Mouse (Mus musculus) stomach, postnatal 0 days (tissue): ENCODE data around the gene Ltn1.

Experiments used
- CTCF ChIP-seq: IDR thresholded peaks from 2 replicates; pipeline ENCODE4 v1.5.1; 2016; ENCODE audit warnings: antibody characterized with exemption, low read depth, mild to moderate bottlenecking, moderate library complexity
- EP300 ChIP-seq: optimal IDR thresholded peaks from 2 replicates; pipeline ENCODE3; 2016; ENCODE audit warnings: antibody characterized with exemption

GRCm38 (mm10) chr16:87454419-87455179 lies 22.2 kb upstream of the Ltn1 start, which contains the start of gene Usp16:
- TF ChIP-seq CTCF (no peak), EP300 (no peak)
